Mouse (Mus musculus) midbrain, embryonic 15.5 days (tissue): ENCODE measurements at regions not wholly inside any gene's neighbourhood (a gene's known extent, or its start where the extent isn't known, plus 50 kb on each side); places are given as distances from the start of the nearest gene placed in this dataset. TPM values are rescaled to one million over a fixed set of nuclear protein-coding genes. Genes with fewer than 3 reads are reported as not detected.

ENCODE experiments used
- ATAC-seq: fragments of 200-750 bp; cut with Nextera tagmentation; replicated peaks from 2 replicates; pipeline ENCODE4 v1.8.0; 2017; ENCODE audit warnings: moderate TSS enrichment
- H3K27ac ChIP-seq: fragments of 300-500 bp; sonication (generic); 2 replicates; pipeline ENCODE4 v1.5.1; 2015; ENCODE audit warnings: mild to moderate bottlenecking, inconsistent platforms
- H3K27me3 ChIP-seq: fragments of 300-500 bp; sonication (generic); replicated peaks from 2 replicates; pipeline ENCODE4 v1.6.1; 2015; ENCODE audit warnings: inconsistent platforms
- H3K36me3 ChIP-seq: fragments of 300-500 bp; sonication (generic); replicated peaks from 2 replicates; pipeline ENCODE4 v1.6.1; 2015; ENCODE audit warnings: inconsistent platforms
- H3K4me1 ChIP-seq: fragments of 300-500 bp; sonication (generic); 2 replicates; pipeline ENCODE4 v1.6.1; 2015; ENCODE audit warnings: inconsistent platforms
- H3K4me2 ChIP-seq: fragments of 300-500 bp; sonication (generic); 2 replicates; pipeline ENCODE4 v1.6.1; 2015; ENCODE audit warnings: inconsistent platforms, mild to moderate bottlenecking, moderate library complexity
- H3K4me3 ChIP-seq: fragments of 300-500 bp; sonication (generic); 2 replicates; pipeline ENCODE4 v1.5.1; 2015; ENCODE audit warnings: mild to moderate bottlenecking, inconsistent platforms
- H3K9ac ChIP-seq: fragments of 300-500 bp; sonication (generic); 2 replicates; pipeline ENCODE4 v1.6.1; 2015; ENCODE audit warnings: mild to moderate bottlenecking, inconsistent platforms
- H3K9me3 ChIP-seq: fragments of 300-500 bp; sonication (generic); 2 replicates; pipeline ENCODE4 v1.6.1; 2016; ENCODE audit warnings: inconsistent platforms
- WGBS: fragments of 180-500 bp; shearing (Covaris S2); methylation state at CpG from one replicate; pipeline ENCODE4 v1.1.7; 2015; ENCODE audit warnings: mixed read lengths; 5-methylcytosine and 5-hydroxymethylcytosine counted together
- microRNA-seq: library from miRNA; unstranded; fragments of <30 nt; microRNA quantifications from one replicate; pipeline ENCODE4, GENCODE M21; 2016

- Histone ChIP-seq H3K4me3 (no peak overlapping the region), H3K4me1 (no peaks in the 10 kb centered on the region), H3K4me2 (no peak overlapping the region), H3K9me3 (no peaks in the 10 kb centered on the region), H3K27me3 (no peaks in the 10 kb centered on the region), H3K36me3 (no peaks in the 10 kb centered on the region), H3K27ac (no peak overlapping the region), H3K9ac (no peak overlapping the region)
- 56% methylated on average over 6 of the region's 6 CpGs for WGBS
- no peak for ATAC-seq
Observed at GRCm38 (mm10) chr3:34918326-34918932, 268.2 kb downstream of the Sox2 start.

GRCm38 (mm10) chr3:34920497-34920896, 270.3 kb downstream of the Sox2 start:
- Histone ChIP-seq H3K9me3 (no peaks in the 10 kb centered on the region), H3K4me2 (no peak overlapping the region), H3K4me1 (no peaks in the 10 kb centered on the region), H3K36me3 (no peaks in the 10 kb centered on the region), H3K9ac (no peak overlapping the region), H3K27me3 (no peaks in the 10 kb centered on the region), H3K4me3 (no peak overlapping the region), H3K27ac (no peak overlapping the region)
- WGBS = 84% methylated on average over 5 of the region's 5 CpGs
- no peak for ATAC-seq

GRCm38 (mm10) chr3:34949867-34950266, 299.7 kb downstream of the Sox2 start:
- H3K9me3 ChIP-seq = no peaks in the 10 kb centered on the region
- no peak overlapping the region for H3K4me2 ChIP-seq
- no peak overlapping the region for H3K9ac ChIP-seq
- no peaks in the 10 kb centered on the region for H3K36me3 ChIP-seq
- H3K4me1 ChIP-seq = 0 out of 2 replicates have a peak, but pooled peaks cover 3% of the 10 kb centered on the region
- H3K27me3 ChIP-seq = no peaks in the 10 kb centered on the region
- no peak overlapping the region for H3K4me3 ChIP-seq
- 26% methylated on average over 3 of the region's 3 CpGs for WGBS
- no peak for ATAC-seq
- H3K27ac ChIP-seq = no peak overlapping the region

GRCm38 (mm10) chr3:34956183-34956582, 306.0 kb downstream of the Sox2 start:
- 34% methylated on average over 4 of the region's 4 CpGs for WGBS
- no peak for ATAC-seq
- H3K9ac ChIP-seq = no peak overlapping the region
- no peaks in the 10 kb centered on the region for H3K4me1 ChIP-seq
- H3K27me3 ChIP-seq = no peaks in the 10 kb centered on the region
- no peak overlapping the region for H3K4me2 ChIP-seq
- no peak overlapping the region for H3K27ac ChIP-seq
- H3K36me3 ChIP-seq = no peaks in the 10 kb centered on the region
- no peaks in the 10 kb centered on the region for H3K9me3 ChIP-seq
- H3K4me3 ChIP-seq = no peak overlapping the region

GRCm38 (mm10) chr3:34959044-34959521, 308.9 kb downstream of the Sox2 start:
- Histone ChIP-seq H3K36me3 (no peaks in the 10 kb centered on the region), H3K4me2 (peak overlapping the region; percentile 40), H3K4me3 (peak overlapping the region; percentile 18), H3K27ac (no peak overlapping the region), H3K27me3 (no peaks in the 10 kb centered on the region), H3K9me3 (no peaks in the 10 kb centered on the region), H3K4me1 (0 out of 2 replicates have a peak, but pooled peaks cover 3% of the 10 kb centered on the region), H3K9ac (no peak overlapping the region)
- WGBS = 41% methylated on average over 19 of the region's 19 CpGs
- ATAC-seq = peak; percentile 73

- Histone ChIP-seq H3K4me1 (peaks cover 8% of the 10 kb centered on the region; the same call in 1 of the 2 replicates), H3K4me3 (no peak overlapping the region), H3K27me3 (no peaks in the 10 kb centered on the region), H3K9ac (no peak overlapping the region), H3K27ac (no peak overlapping the region), H3K4me2 (no peak overlapping the region), H3K9me3 (no peaks in the 10 kb centered on the region), H3K36me3 (no peaks in the 10 kb centered on the region)
- 20% methylated on average over 6 of the region's 6 CpGs for WGBS
- ATAC-seq = no peak; the same call in 1 of the 2 replicates
Observed at GRCm38 (mm10) chr3:34966442-34966841, 316.2 kb downstream of the Sox2 start.

- no peak overlapping the region for H3K27ac ChIP-seq
- no peak overlapping the region for H3K4me3 ChIP-seq
- no peak overlapping the region for H3K9ac ChIP-seq
- no peaks in the 10 kb centered on the region for H3K9me3 ChIP-seq
- no peak for ATAC-seq
- H3K4me1 ChIP-seq = peaks cover 5% of the 10 kb centered on the region; the same call in 1 of the 2 replicates
- WGBS = 78% methylated on average over 2 of the region's 2 CpGs
- H3K27me3 ChIP-seq = no peaks in the 10 kb centered on the region
- H3K4me2 ChIP-seq = no peak overlapping the region
- H3K36me3 ChIP-seq = no peaks in the 10 kb centered on the region
Observed at GRCm38 (mm10) chr3:34967911-34968310, 317.7 kb downstream of the Sox2 start.

GRCm38 (mm10) chr3:34971536-34971935, 321.3 kb downstream of the Sox2 start:
- Histone ChIP-seq H3K9me3 (no peaks in the 10 kb centered on the region), H3K4me1 (peaks cover 8% of the 10 kb centered on the region; the same call in 1 of the 2 replicates), H3K27me3 (no peaks in the 10 kb centered on the region), H3K36me3 (no peaks in the 10 kb centered on the region), H3K27ac (no peak overlapping the region), H3K4me3 (no peak overlapping the region), H3K9ac (no peak overlapping the region), H3K4me2 (no peak overlapping the region)
- ATAC-seq = no peak
- 87% methylated on average over 4 of the region's 4 CpGs for WGBS

- H3K27me3 ChIP-seq = no peaks in the 10 kb centered on the region
- H3K9ac ChIP-seq = no peak overlapping the region
- H3K9me3 ChIP-seq = no peaks in the 10 kb centered on the region
- peak; percentile 67; the same call in 1 of the 2 replicates for ATAC-seq
- 0 out of 2 replicates have a peak, but pooled peaks cover 7% of the 10 kb centered on the region for H3K4me1 ChIP-seq
- no peaks in the 10 kb centered on the region for H3K36me3 ChIP-seq
- H3K4me3 ChIP-seq = no peak overlapping the region
- no peak overlapping the region for H3K27ac ChIP-seq
- no peak overlapping the region for H3K4me2 ChIP-seq
- 51% methylated on average over 7 of the region's 7 CpGs for WGBS
Observed at GRCm38 (mm10) chr3:34974371-34974770, 324.2 kb downstream of the Sox2 start.

Small RNA genes in the stretch of these regions (microRNA-seq; reads per million reads assigned to microRNA genes)
- not detected for gene Mir6378
